Mouse (Mus musculus): ENCODE data around the gene Zyg11b.

DNA sequence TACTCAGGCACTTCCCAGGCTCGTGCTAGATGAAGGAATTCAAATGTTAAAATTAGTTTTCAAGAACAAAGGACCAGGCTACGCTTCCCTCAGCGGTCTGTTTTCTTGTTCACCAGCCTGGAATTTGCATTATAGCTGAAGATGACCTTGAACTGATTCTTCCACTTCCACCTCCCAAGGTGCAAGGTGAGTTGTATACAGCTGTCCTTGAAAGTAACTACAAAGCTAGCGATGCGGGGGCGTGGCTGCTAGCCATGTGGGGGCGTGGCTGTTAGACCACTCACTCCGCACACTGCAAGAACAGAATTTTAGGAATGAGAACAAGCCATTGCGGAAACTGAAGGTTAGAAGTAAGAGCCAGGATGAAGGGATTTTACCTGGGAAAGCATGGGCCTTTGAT lies 81.9 kb downstream of the Zyg11b start:
- no peak for TF ChIP-seq CTCF (IDR thresholded peaks at IDR 0.05; ENCODE audit: low read depth, low read length)
- TF ChIP-seq TAL1 (conservative IDR thresholded peaks at IDR 0.05; ENCODE audit: low read depth, low read length): no peak
- TF ChIP-seq GATA1 (IDR thresholded peaks at IDR 0.05; ENCODE audit: borderline replicate concordance, low read length): no peak

Measured in G1E (cell line).